Mouse (Mus musculus) midbrain, embryonic 13.5 days (tissue): ENCODE results near the gene Rapgef5. TPM values are rescaled to one million over a fixed set of nuclear protein-coding genes. Genes with fewer than 3 reads are reported as not detected.

Experiments used
- ATAC-seq: fragments of 200-750 bp; cut with Nextera tagmentation; 2 replicates; pipeline ENCODE4 v1.8.0; 2017; ENCODE audit warnings: mild to moderate bottlenecking, moderate TSS enrichment, moderate library complexity
- H3K27ac ChIP-seq: fragments of 300-500 bp; sonication (generic); 2 replicates; pipeline ENCODE4 v1.5.1; 2015; ENCODE audit warnings: inconsistent platforms, mild to moderate bottlenecking, moderate library complexity
- H3K27me3 ChIP-seq: fragments of 300-500 bp; sonication (generic); 2 replicates; pipeline ENCODE4 v1.6.1; 2015; ENCODE audit warnings: mild to moderate bottlenecking, inconsistent platforms
- H3K36me3 ChIP-seq: fragments of 300-500 bp; sonication (generic); 2 replicates; pipeline ENCODE4 v1.6.1; 2015; ENCODE audit warnings: mild to moderate bottlenecking, inconsistent platforms
- H3K4me1 ChIP-seq: fragments of 300-500 bp; sonication (generic); replicated peaks from 2 replicates; pipeline ENCODE4 v1.6.1; 2015; ENCODE audit warnings: inconsistent platforms
- H3K4me2 ChIP-seq: fragments of 300-500 bp; sonication (generic); replicated peaks from 2 replicates; pipeline ENCODE4 v1.6.1; 2015; ENCODE audit warnings: moderate library complexity, mild to moderate bottlenecking, inconsistent platforms
- H3K4me3 ChIP-seq: fragments of 300-500 bp; sonication (generic); replicated peaks from 2 replicates; pipeline ENCODE4 v1.5.1; 2015; ENCODE audit warnings: mild to moderate bottlenecking, inconsistent platforms
- H3K9ac ChIP-seq: fragments of 300-500 bp; sonication (generic); replicated peaks from 2 replicates; pipeline ENCODE4 v1.6.1; 2015; ENCODE audit warnings: mild to moderate bottlenecking, inconsistent platforms
- H3K9me3 ChIP-seq: fragments of 300-500 bp; sonication (generic); 2 replicates; pipeline ENCODE4 v1.6.1; 2016; ENCODE audit warnings: mild to moderate bottlenecking, inconsistent platforms
- WGBS: fragments of 180-500 bp; shearing (Covaris S2); methylation state at CpG from one replicate; pipeline ENCODE4 v1.1.7; 2015; 5-methylcytosine and 5-hydroxymethylcytosine counted together
- polyA plus RNA-seq: library from polyadenylated mRNA; unstranded; fragments of >200 nt; fragmentation: Nextera tagmentation; extraction: Ambion mirVana; gene quantifications from 2 replicates; pipeline ENCODE4 v1.2.1, GENCODE M21; 2015

Rapgef5 gene
- polyA plus RNA-seq: 42.1 and 44.5 TPM in 2 replicates

DNA sequence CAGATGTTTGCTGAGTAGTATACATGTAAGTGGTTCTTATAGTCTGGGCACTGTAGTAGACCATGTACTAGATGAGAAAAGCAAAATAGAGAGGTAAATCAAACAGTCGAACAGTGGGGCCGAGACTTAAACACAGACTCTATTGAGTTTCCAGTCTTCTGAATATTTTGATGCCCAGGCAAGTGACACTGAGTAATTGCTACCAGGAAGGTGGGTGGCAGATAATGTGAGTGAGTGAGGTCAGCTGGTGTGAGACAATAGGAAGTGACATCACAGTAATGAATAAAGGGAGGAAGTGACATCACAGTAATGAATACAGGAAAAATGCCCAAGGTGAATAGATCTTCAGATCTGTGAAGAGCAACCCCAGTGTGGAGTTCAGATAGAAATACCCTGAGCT, at the start of gene Rapgef5:
Rapgef5 (plus strand) TSS at position 301 of the 400 bp plus-strand sequence.
- H3K27ac ChIP-seq: no peak within 1 kb of the TSS
- H3K4me2 ChIP-seq: no peak within 1 kb of the TSS
- H3K4me1 ChIP-seq: peaks cover 8% of the 10 kb centered on the region
- no peaks in the 10 kb centered on the region; the same call in 1 of the 2 replicates for H3K9me3 ChIP-seq
- H3K4me3 ChIP-seq: no peak within 1 kb of the TSS
- ATAC-seq: no peak
- WGBS: 97% methylated on average over 2 of the region's 2 CpGs
- no peaks in the 10 kb centered on the region for H3K36me3 ChIP-seq
- H3K9ac ChIP-seq: no peak within 1 kb of the TSS
- H3K27me3 ChIP-seq: no peaks in the 10 kb centered on the region

DNA sequence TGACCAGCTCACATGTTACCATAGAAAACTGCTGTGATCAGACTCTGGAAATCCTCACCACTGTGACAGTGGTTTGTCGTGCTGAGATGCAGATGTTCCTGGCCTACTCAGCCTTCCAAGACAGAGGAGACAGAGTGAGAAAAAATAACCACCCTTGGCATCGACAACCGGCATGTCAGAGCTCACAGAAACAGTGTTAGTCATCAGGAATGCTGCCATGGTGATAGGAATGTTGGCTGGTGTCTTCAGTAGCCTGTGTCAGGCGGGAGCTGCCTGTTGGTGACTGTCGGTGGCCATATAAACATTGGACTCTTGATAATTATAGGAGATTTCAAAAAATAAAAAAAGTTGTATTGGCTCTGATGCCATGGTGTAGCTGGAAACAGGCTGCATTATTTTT, 48.0 kb upstream of the Rapgef5 start:
- no peaks in the 10 kb centered on the region for H3K9me3 ChIP-seq
- no peaks in the 10 kb centered on the region for H3K36me3 ChIP-seq
- no peak overlapping the region for H3K4me2 ChIP-seq
- H3K27me3 ChIP-seq: no peaks in the 10 kb centered on the region
- H3K9ac ChIP-seq: no peak overlapping the region
- no peak overlapping the region for H3K27ac ChIP-seq
- no peak overlapping the region for H3K4me3 ChIP-seq
- H3K4me1 ChIP-seq: no peaks in the 10 kb centered on the region
- 74% methylated on average over 5 of the region's 5 CpGs for WGBS
- no peak for ATAC-seq

GRCm38 (mm10) chr12:117479014-117479413, 37.3 kb upstream of the Rapgef5 start:
- ATAC-seq: no peak
- Histone ChIP-seq H3K9me3 (no peaks in the 10 kb centered on the region), H3K36me3 (no peaks in the 10 kb centered on the region), H3K4me2 (no peak overlapping the region), H3K27me3 (no peaks in the 10 kb centered on the region), H3K9ac (no peak overlapping the region), H3K4me1 (peaks cover 17% of the 10 kb centered on the region), H3K4me3 (no peak overlapping the region), H3K27ac (no peak overlapping the region)
- WGBS: 50% methylated on average over 3 of the region's 3 CpGs

DNA sequence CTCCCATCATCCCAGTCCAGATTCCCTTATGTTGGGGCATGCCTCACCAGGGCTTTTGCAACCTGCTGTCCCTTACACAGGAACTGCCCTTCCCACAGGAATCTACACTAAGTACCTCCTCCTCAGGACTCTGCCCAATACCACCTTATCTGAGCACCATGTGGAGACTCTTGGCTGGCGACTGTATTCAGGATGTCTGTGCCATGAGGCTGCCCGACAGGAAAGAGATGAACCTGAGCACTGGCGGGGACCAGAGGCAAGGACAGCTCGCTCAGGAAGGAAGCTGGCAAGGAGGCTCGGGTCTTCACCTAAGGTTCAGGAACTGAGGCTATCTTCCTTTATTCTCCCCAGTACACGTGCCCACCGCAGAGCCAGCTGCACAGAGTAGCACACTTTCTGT, 36.6 kb upstream of the Rapgef5 start:
- H3K9ac ChIP-seq: no peak overlapping the region

DNA sequence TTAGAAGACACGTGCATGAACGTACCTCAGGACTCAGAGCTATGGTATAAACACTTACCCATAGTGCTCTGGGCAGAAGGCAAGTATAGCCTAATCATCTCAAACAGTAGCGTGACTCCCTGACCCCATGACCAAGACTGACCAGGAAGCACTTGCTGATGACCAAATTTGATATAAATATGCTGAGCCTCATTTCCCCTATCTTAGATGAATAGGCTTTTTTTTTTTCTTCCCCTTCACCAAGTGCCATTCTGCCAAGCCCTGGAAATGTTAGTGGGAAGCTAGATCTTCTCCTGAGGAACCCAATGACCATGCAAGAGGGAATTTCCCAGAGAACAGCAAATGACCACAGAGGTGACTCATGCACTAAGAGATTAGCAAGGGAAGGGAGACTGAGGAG, 35.3 kb upstream of the Rapgef5 start:
- WGBS: 89% methylated on average over 3 of the region's 3 CpGs
- no peak overlapping the region for H3K4me3 ChIP-seq
- no peaks in the 10 kb centered on the region for H3K36me3 ChIP-seq
- no peak overlapping the region for H3K9ac ChIP-seq
- no peak overlapping the region for H3K27ac ChIP-seq
- no peaks in the 10 kb centered on the region for H3K9me3 ChIP-seq
- no peak overlapping the region for H3K4me2 ChIP-seq
- ATAC-seq: no peak
- H3K27me3 ChIP-seq: no peaks in the 10 kb centered on the region
- peaks cover 17% of the 10 kb centered on the region for H3K4me1 ChIP-seq

More for the DNA sequence above, 36.6 kb upstream of the Rapgef5 start:
- Histone ChIP-seq H3K27me3 (no peaks in the 10 kb centered on the region), H3K36me3 (no peaks in the 10 kb centered on the region), H3K4me3 (no peak overlapping the region), H3K9me3 (no peaks in the 10 kb centered on the region), H3K4me2 (no peak overlapping the region), H3K4me1 (peaks cover 17% of the 10 kb centered on the region), H3K27ac (no peak overlapping the region)
- 90% methylated on average over 7 of the region's 7 CpGs for WGBS
- ATAC-seq: no peak

- 55% methylated on average over 3 of the region's 3 CpGs for WGBS
- H3K9me3 ChIP-seq: no peaks in the 10 kb centered on the region
- no peak for ATAC-seq
- no peak overlapping the region for H3K4me2 ChIP-seq
- no peaks in the 10 kb centered on the region for H3K36me3 ChIP-seq
- H3K4me1 ChIP-seq: peaks cover 11% of the 10 kb centered on the region
- no peak overlapping the region for H3K27ac ChIP-seq
- H3K27me3 ChIP-seq: no peaks in the 10 kb centered on the region
- no peak overlapping the region for H3K9ac ChIP-seq
- H3K4me3 ChIP-seq: no peak overlapping the region
Observed at GRCm38 (mm10) chr12:117482665-117483064, 33.6 kb upstream of the Rapgef5 start.

DNA sequence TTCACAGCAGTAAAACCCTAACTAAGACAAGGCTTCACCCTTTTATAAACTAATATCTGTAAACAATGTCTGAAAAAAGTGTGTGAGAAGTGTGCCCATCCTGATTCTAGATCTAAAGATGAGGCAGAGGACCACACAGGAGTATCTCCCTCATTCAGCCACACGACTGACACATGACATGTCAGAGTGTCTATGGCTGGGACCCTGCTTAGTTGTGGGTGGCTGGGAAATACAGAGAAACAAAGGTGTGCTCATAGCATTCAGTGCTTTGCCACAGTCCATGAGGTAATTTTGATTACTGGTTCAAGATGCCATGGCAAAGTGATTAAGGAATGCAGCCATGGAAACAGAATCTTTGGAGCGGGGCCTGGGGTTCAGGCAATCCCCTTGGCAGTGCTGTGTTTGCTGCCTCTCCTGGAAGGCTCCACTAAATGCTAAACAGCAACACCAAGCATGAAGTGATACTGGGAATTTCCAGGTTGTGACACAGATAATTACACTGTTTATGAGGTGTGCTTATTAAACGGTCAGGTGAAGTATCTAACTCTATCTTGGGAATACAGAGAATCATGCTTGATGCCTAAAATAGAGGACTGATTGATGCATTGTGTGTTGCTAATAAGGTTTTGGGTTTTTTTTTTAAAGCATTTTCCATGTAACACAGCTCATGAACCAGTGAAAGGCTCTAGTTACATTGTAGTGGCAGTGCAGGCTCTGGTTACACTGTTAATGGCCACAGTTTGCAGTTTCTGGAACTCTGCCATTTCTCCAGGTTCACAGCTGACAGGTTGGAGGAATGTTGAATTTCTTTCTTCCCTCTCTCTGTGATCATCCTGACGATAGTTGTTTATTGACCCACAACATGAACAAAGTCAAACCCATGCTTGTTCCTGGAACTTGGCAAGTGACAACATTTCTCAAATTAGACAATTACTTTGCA, 29.9 kb upstream of the Rapgef5 start:
- Histone ChIP-seq H3K27ac (no peak overlapping the region), H3K9ac (no peak overlapping the region), H3K36me3 (no peaks in the 10 kb centered on the region), H3K9me3 (no peaks in the 10 kb centered on the region), H3K4me3 (no peak overlapping the region), H3K27me3 (no peaks in the 10 kb centered on the region), H3K4me1 (no peaks in the 10 kb centered on the region), H3K4me2 (no peak overlapping the region)
- ATAC-seq: no peak
- WGBS: 81% methylated on average over 4 of the region's 4 CpGs

- no peaks in the 10 kb centered on the region for H3K27me3 ChIP-seq
- no peak overlapping the region for H3K4me2 ChIP-seq
- H3K9ac ChIP-seq: no peak overlapping the region
- no peak for ATAC-seq
- H3K36me3 ChIP-seq: no peaks in the 10 kb centered on the region
- no peaks in the 10 kb centered on the region for H3K9me3 ChIP-seq
- H3K27ac ChIP-seq: no peak overlapping the region
- no peak overlapping the region for H3K4me3 ChIP-seq
- H3K4me1 ChIP-seq: peaks cover 5% of the 10 kb centered on the region; the same call in 1 of the 2 replicates
- 82% methylated on average over 3 of the region's 3 CpGs for WGBS
Observed at GRCm38 (mm10) chr12:117496501-117497176, 19.6 kb upstream of the Rapgef5 start.

- H3K4me2 ChIP-seq: no peak overlapping the region
- H3K27me3 ChIP-seq: no peaks in the 10 kb centered on the region
- H3K4me1 ChIP-seq: peaks cover 5% of the 10 kb centered on the region; the same call in 1 of the 2 replicates
- no peaks in the 10 kb centered on the region for H3K36me3 ChIP-seq
- H3K9ac ChIP-seq: no peak overlapping the region
- H3K27ac ChIP-seq: no peak overlapping the region
- WGBS: 69% methylated on average over 1 of the region's 1 CpGs
- H3K9me3 ChIP-seq: no peaks in the 10 kb centered on the region
- no peak overlapping the region for H3K4me3 ChIP-seq
- ATAC-seq: no peak
Observed at GRCm38 (mm10) chr12:117497361-117497760, 18.9 kb upstream of the Rapgef5 start.

DNA sequence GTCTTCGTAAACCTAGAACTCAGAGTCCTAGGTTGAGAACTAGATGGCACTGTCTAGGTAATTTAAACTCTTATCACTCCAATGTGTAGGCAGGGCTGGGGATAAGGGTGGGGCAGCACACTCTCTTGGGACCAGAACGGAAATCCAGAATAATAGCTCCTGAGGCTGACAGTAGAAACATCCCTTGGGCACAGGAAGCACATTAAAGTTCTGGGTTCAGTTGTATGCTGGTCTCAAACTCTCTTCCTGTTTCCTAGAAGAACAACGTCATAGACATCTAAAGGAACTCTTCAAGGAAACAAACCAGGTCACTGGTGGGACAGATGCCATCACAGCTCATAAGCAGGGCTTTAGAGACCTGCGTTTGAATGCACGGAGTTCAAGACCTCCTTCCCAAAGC, 17.0 kb upstream of the Rapgef5 start:
- Histone ChIP-seq H3K36me3 (no peaks in the 10 kb centered on the region), H3K9me3 (no peaks in the 10 kb centered on the region), H3K9ac (no peak overlapping the region), H3K27ac (no peak overlapping the region), H3K27me3 (no peaks in the 10 kb centered on the region), H3K4me1 (peaks cover 5% of the 10 kb centered on the region; the same call in 1 of the 2 replicates), H3K4me3 (no peak overlapping the region), H3K4me2 (no peak overlapping the region)
- ATAC-seq: no peak
- 89% methylated on average over 5 of the region's 5 CpGs for WGBS

DNA sequence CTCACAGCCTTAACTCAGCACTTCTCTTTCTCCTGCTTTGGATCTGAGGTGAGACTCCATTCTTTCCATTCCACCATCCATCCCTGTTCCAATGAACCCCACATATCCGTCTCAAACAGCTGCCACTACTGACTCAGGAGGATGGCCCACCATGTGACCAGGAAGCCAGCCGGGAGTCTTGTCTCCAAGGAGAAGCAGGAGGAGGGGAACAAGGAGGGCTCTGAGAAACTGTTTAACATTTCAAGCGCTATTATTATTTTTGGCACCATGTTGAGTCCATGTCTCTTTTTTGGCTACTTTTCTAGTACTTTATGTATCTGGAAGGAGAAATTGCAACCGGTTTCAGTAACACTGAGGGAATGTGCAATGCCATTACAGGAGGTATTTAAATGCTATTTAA, 15.1 kb upstream of the Rapgef5 start:
- 71% methylated on average over 4 of the region's 4 CpGs for WGBS
- Histone ChIP-seq H3K27me3 (no peaks in the 10 kb centered on the region), H3K4me2 (no peak overlapping the region), H3K36me3 (no peaks in the 10 kb centered on the region), H3K4me1 (peaks cover 5% of the 10 kb centered on the region; the same call in 1 of the 2 replicates), H3K4me3 (no peak overlapping the region), H3K27ac (no peak overlapping the region), H3K9ac (no peak overlapping the region), H3K9me3 (no peaks in the 10 kb centered on the region)
- ATAC-seq: no peak

GRCm38 (mm10) chr12:117502834-117503233, 13.4 kb upstream of the Rapgef5 start:
- H3K9me3 ChIP-seq: no peaks in the 10 kb centered on the region
- no peak overlapping the region for H3K4me2 ChIP-seq
- no peak overlapping the region for H3K4me3 ChIP-seq
- no peak overlapping the region for H3K9ac ChIP-seq
- ATAC-seq: no peak
- H3K36me3 ChIP-seq: no peaks in the 10 kb centered on the region
- H3K27ac ChIP-seq: no peak overlapping the region
- no peaks in the 10 kb centered on the region for H3K4me1 ChIP-seq
- WGBS: 98% methylated on average over 3 of the region's 3 CpGs
- no peaks in the 10 kb centered on the region for H3K27me3 ChIP-seq
